Mouse (Mus musculus) liver, embryonic 16.5 days (tissue): ENCODE results near the gene Lrrc1. TPM values are rescaled to one million over a fixed set of nuclear protein-coding genes. Genes with fewer than 3 reads are reported as not detected.

Experiments used
- ATAC-seq: fragments of 200-750 bp; cut with Nextera tagmentation; 2 replicates; pipeline ENCODE4 v1.8.0; 2017; ENCODE audit warnings: low read depth, mild to moderate bottlenecking, moderate number of reproducible peaks, moderate library complexity
- H3K27ac ChIP-seq: fragments of 300-500 bp; sonication (generic); 2 replicates; pipeline ENCODE4 v1.5.1; 2014; ENCODE audit warnings: mild to moderate bottlenecking, low read length
- H3K27me3 ChIP-seq: fragments of 300-500 bp; sonication (generic); 2 replicates; pipeline ENCODE4 v1.6.1; 2014; ENCODE audit warnings: low read depth, low read length, mixed read lengths; ENCODE audit not compliant: control insufficient read depth, insufficient read depth
- H3K36me3 ChIP-seq: fragments of 300-500 bp; sonication (generic); 2 replicates; pipeline ENCODE4 v1.6.1; 2014; ENCODE audit warnings: mild to moderate bottlenecking; ENCODE audit not compliant: control insufficient read depth, insufficient read depth
- H3K4me1 ChIP-seq: fragments of 300-500 bp; sonication (generic); 2 replicates; pipeline ENCODE4 v1.6.1; 2014; ENCODE audit warnings: low read depth, low read length, mixed read lengths; ENCODE audit not compliant: control insufficient read depth
- H3K4me2 ChIP-seq: fragments of 300-500 bp; sonication (generic); 2 replicates; pipeline ENCODE4 v1.6.1; 2014; ENCODE audit warnings: low read depth, low read length, mixed read lengths
- H3K4me3 ChIP-seq: fragments of 300-500 bp; sonication (generic); 2 replicates; pipeline ENCODE4 v1.5.1; 2014; ENCODE audit warnings: low read depth, mild to moderate bottlenecking, low read length
- H3K9ac ChIP-seq: fragments of 300-500 bp; sonication (generic); 2 replicates; pipeline ENCODE4 v1.6.1; 2014; ENCODE audit warnings: low read depth, low read length
- H3K9me3 ChIP-seq: fragments of 300-500 bp; sonication (generic); replicated peaks from 2 replicates; pipeline ENCODE4 v1.6.1; 2016; ENCODE audit warnings: low read length; ENCODE audit not compliant: control insufficient read depth
- WGBS: fragments of 180-500 bp; shearing (Covaris S2); extraction: QIAGEN DNeasy Blood & Tissue Kit; methylation state at CpG from one replicate; pipeline ENCODE4 v1.1.7; 2014; ENCODE audit not compliant: insufficient replicate concordance; 5-methylcytosine and 5-hydroxymethylcytosine counted together
- polyA plus RNA-seq: library from polyadenylated mRNA; unstranded; fragments of >200 nt; fragmentation: Nextera tagmentation; extraction: Ambion mirVana; gene quantifications from 2 replicates; pipeline ENCODE4 v1.2.1, GENCODE M21; 2015

Lrrc1 gene
- polyA plus RNA-seq, 1 experiment from 2014 or later: 3.3 TPM

GRCm38 (mm10) chr9:77466926-77467325, 77.7 kb downstream of the Lrrc1 start:
- ATAC-seq: no peak
- H3K4me2 ChIP-seq: no peak overlapping the region
- H3K27ac ChIP-seq: no peak overlapping the region
- 18% methylated on average over 5 of the region's 5 CpGs for WGBS
- no peak overlapping the region for H3K9ac ChIP-seq
- H3K36me3 ChIP-seq: no peaks in the 10 kb centered on the region
- H3K4me3 ChIP-seq: no peak overlapping the region
- H3K27me3 ChIP-seq: no peaks in the 10 kb centered on the region
- no peaks in the 10 kb centered on the region for H3K9me3 ChIP-seq
- no peaks in the 10 kb centered on the region; the same call in none of the 2 replicates for H3K4me1 ChIP-seq

DNA sequence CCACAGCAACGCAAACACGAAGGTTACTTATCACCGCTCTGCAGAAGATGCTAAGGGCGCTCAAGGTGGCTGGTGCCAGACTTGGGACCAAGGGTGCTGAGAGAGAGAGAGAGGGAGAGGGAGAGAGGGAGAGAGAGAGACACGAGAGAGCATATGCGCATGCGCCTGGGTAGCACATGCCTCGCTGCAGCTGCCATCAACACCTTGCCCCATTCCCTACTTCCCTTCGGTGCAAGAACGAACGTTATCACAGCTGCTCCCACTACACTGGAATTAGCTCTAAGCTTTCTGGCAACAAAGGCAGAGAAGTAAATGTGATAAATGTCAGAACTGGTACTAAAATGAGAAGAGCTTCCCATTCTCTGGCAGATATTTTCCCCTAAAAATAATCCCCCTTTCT, 79.3 kb downstream of the Lrrc1 start:
- ATAC-seq: no peak
- H3K27ac ChIP-seq: no peak overlapping the region
- WGBS: 75% methylated on average over 11 of the region's 11 CpGs

GRCm38 (mm10) chr9:77463861-77464260, 80.8 kb downstream of the Lrrc1 start:
- Histone ChIP-seq H3K27me3 (no peaks in the 10 kb centered on the region), H3K36me3 (no peaks in the 10 kb centered on the region), H3K4me2 (no peak overlapping the region), H3K4me3 (no peak overlapping the region), H3K9ac (no peak overlapping the region), H3K4me1 (no peaks in the 10 kb centered on the region; the same call in none of the 2 replicates), H3K27ac (no peak overlapping the region), H3K9me3 (no peaks in the 10 kb centered on the region)
- WGBS: 35% methylated on average over 7 of the region's 7 CpGs
- ATAC-seq: peak; percentile 50; the same call in 1 of the 2 replicates

More for the DNA sequence above, 79.3 kb downstream of the Lrrc1 start:
- H3K9me3 ChIP-seq: no peaks in the 10 kb centered on the region
- no peak overlapping the region for H3K4me3 ChIP-seq
- H3K36me3 ChIP-seq: no peaks in the 10 kb centered on the region
- H3K9ac ChIP-seq: no peak overlapping the region
- H3K27me3 ChIP-seq: no peaks in the 10 kb centered on the region
- no peaks in the 10 kb centered on the region; the same call in none of the 2 replicates for H3K4me1 ChIP-seq
- no peak overlapping the region for H3K4me2 ChIP-seq

DNA sequence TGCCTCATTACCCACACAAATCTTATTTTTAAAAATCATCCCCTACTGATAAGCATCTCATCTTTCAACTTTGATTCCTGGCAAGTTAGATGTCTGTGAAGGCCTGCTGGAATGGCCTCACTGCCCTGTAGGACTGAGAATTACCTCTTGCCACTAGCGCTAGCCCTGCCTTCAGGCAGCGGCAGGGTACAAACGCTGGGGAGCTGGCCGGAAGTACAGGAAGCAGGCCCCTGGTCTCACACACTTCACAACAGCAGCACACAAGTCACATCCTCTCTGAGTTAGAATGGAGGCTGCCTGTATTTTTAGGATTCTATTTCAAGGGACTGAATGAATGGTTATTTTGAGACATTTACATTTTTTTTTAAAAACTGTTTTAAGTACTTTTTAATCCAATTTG, 81.5 kb downstream of the Lrrc1 start:
- peak; percentile 47; the same call in 1 of the 2 replicates for ATAC-seq
- no peak overlapping the region for H3K4me2 ChIP-seq
- no peak overlapping the region for H3K4me3 ChIP-seq
- H3K4me1 ChIP-seq: no peaks in the 10 kb centered on the region; the same call in none of the 2 replicates
- H3K9ac ChIP-seq: no peak overlapping the region
- no peaks in the 10 kb centered on the region for H3K36me3 ChIP-seq
- H3K27ac ChIP-seq: no peak overlapping the region
- WGBS: 33% methylated on average over 4 of the region's 4 CpGs
- H3K9me3 ChIP-seq: no peaks in the 10 kb centered on the region
- H3K27me3 ChIP-seq: no peaks in the 10 kb centered on the region

DNA sequence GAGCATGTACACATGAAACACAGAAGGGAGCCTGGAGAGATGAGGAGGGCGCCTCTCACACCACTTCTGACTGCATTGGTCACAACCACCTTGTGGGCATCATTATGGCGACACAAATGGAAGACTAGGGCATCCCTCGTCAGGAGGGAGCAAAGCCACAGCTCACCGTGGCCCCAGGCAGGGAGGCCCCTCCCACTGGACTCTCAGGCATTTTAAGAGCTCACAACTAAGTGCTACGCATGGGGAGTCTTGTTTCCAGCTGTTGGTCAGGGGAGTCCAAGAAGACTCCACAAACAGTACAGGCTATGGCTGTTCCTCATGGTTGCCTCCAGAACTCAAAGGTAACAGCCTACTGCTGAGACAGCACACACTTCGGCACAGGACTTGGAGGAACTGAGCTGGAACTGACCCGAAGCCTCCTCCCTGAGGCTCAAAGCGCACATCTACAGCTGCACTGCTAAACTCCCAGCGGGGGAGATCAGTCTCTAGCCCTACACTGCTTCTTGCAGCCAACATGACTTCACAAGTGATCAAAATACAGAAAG, 83.2 kb downstream of the Lrrc1 start:
- Histone ChIP-seq H3K4me1 (no peaks in the 10 kb centered on the region; the same call in none of the 2 replicates), H3K4me3 (no peak overlapping the region)

DNA sequence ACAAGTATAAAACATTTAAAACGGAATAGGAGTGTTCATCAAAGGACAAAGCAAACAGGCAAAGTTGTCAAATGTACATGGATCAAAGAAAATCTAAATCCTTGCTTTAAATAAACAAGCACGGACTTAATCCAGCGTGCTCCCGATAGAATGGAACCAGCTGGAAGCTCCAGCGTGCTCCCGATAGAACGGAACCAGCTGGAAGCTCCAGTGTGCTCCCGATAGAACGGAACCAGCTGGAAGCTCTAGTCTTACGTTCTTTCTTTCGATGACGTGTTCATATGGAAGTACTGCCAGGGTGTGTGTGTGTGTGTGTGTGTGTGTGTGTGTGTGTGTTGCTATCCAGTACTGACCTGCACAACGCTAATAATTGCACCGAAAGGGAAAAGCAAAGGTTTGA, 84.3 kb downstream of the Lrrc1 start:
- Histone ChIP-seq H3K4me2 (no peak overlapping the region), H3K4me1 (no peaks in the 10 kb centered on the region; the same call in none of the 2 replicates), H3K9me3 (no peaks in the 10 kb centered on the region), H3K27ac (no peak overlapping the region), H3K27me3 (no peaks in the 10 kb centered on the region), H3K4me3 (no peak overlapping the region), H3K9ac (no peak overlapping the region), H3K36me3 (no peaks in the 10 kb centered on the region)
- no peak for ATAC-seq
- WGBS: 80% methylated on average over 14 of the region's 14 CpGs

More for the DNA sequence above, 83.2 kb downstream of the Lrrc1 start:
- WGBS: 68% methylated on average over 9 of the region's 9 CpGs
- ATAC-seq: no peak
- H3K27me3 ChIP-seq: no peaks in the 10 kb centered on the region
- H3K36me3 ChIP-seq: no peaks in the 10 kb centered on the region
- no peak overlapping the region for H3K4me2 ChIP-seq
- H3K9ac ChIP-seq: no peak overlapping the region
- no peak overlapping the region for H3K27ac ChIP-seq
- H3K9me3 ChIP-seq: no peaks in the 10 kb centered on the region

GRCm38 (mm10) chr9:77459365-77459764, 85.3 kb downstream of the Lrrc1 start:
- no peaks in the 10 kb centered on the region for H3K27me3 ChIP-seq
- 0 out of 2 replicates have a peak, but pooled peaks have one; percentile 41 for ATAC-seq
- H3K4me2 ChIP-seq: no peak overlapping the region
- H3K9me3 ChIP-seq: no peaks in the 10 kb centered on the region
- no peak overlapping the region for H3K9ac ChIP-seq
- WGBS: 65% methylated on average over 2 of the region's 2 CpGs
- H3K4me1 ChIP-seq: no peaks in the 10 kb centered on the region; the same call in none of the 2 replicates
- H3K36me3 ChIP-seq: no peaks in the 10 kb centered on the region
- H3K4me3 ChIP-seq: no peak overlapping the region
- no peak overlapping the region for H3K27ac ChIP-seq

DNA sequence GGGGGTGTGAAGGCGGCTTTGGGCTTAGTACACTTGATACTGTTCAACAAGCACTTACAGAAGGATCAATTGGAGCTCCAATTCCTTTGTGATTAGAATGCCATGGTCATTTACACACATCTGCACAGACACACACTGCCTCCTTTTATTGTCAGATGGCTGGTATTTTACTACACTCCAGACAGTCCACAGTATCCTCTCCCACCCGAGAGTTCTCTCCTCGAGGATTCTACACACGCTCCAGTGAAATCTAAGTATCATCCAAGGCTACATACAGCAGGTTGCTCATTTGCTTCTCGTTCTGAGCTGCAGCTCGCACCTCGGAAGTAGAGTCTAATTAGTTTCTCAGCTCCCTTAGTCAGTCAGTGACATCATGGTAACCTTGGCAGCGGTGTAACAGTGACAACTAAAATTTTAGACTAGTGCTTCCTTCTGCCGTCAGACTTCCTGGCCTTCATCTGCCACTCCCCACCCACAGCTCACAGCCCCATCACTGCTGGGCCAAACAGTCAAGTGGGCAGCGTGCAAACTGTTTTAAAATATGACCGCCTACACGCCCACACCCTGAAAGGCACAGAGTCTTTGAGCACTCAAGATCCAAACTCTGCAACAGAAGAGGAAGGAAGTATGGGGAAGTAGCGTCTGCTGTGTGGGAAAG, 88.4 kb downstream of the Lrrc1 start:
- Histone ChIP-seq H3K27me3 (no peaks in the 10 kb centered on the region), H3K4me2 (no peak overlapping the region), H3K4me1 (no peaks in the 10 kb centered on the region), H3K36me3 (no peaks in the 10 kb centered on the region), H3K9ac (no peak overlapping the region), H3K27ac (no peak overlapping the region), H3K4me3 (no peak overlapping the region), H3K9me3 (no peaks in the 10 kb centered on the region)
- WGBS: 54% methylated on average over 13 of the region's 13 CpGs
- no peak for ATAC-seq

GRCm38 (mm10) chr9:77455439-77456168, 89.1 kb downstream of the Lrrc1 start:
- H3K4me2 ChIP-seq: no peak overlapping the region
- no peak overlapping the region for H3K27ac ChIP-seq
- no peaks in the 10 kb centered on the region for H3K9me3 ChIP-seq
- H3K27me3 ChIP-seq: no peaks in the 10 kb centered on the region
- no peaks in the 10 kb centered on the region for H3K4me1 ChIP-seq
- 75% methylated on average over 19 of the region's 19 CpGs for WGBS
- H3K9ac ChIP-seq: no peak overlapping the region
- H3K4me3 ChIP-seq: no peak overlapping the region
- no peaks in the 10 kb centered on the region for H3K36me3 ChIP-seq
- ATAC-seq: no peak
